Mouse (Mus musculus) embryonic fibroblast, embryonic 13.5 days (primary cell): ENCODE measurements at regions not wholly inside any gene's neighbourhood (a gene's known extent, or its start where the extent isn't known, plus 50 kb on each side); places are given as distances from the start of the nearest gene placed in this dataset.

Experiments used
- CTCF ChIP-seq: IDR thresholded peaks from 2 replicates; pipeline ENCODE4 v1.5.1; 2011; ENCODE audit warnings: mild to moderate bottlenecking, control low read depth, low read length, moderate library complexity, borderline replicate concordance; ENCODE audit not compliant: insufficient read depth
- POLR2A ChIP-seq: IDR thresholded peaks from 2 replicates; pipeline ENCODE4 v1.6.1; 2011; ENCODE audit warnings: low read depth, mild to moderate bottlenecking, control low read depth, low read length, moderate library complexity

- no peak for TF ChIP-seq POLR2A
- no peak for TF ChIP-seq CTCF
Measured at GRCm38 (mm10) chr8:86301885-86302509, 278.5 kb downstream of the Abcc12 start.
